Mouse (Mus musculus): ENCODE measurements around the gene Plcd3. TPM values are rescaled to one million over a fixed set of nuclear protein-coding genes. Genes with fewer than 3 reads are reported as not detected.

The Plcd3 gene
- polyA plus RNA-seq, 1 experiment = 25.5 TPM

DNA sequence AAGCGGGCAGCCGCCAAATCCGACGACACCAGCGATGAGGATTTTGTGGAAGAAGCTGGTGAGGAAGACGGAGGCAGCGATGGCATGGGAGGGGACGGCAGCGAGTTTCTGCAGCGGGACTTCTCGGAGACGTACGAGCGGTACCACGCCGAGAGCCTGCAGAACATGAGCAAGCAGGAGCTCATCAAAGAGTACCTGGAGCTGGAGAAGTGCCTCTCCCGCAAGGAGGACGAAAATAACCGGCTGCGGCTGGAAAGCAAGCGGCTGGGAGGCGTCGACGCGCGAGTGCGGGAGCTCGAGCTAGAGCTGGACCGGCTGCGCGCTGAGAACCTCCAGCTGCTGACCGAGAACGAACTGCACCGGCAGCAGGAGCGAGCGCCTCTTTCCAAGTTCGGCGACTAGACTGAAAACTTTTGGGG is 16.1 kb upstream of the Plcd3 start:
- DNase-seq (ENCODE audit: low read depth) = no peak

DNA sequence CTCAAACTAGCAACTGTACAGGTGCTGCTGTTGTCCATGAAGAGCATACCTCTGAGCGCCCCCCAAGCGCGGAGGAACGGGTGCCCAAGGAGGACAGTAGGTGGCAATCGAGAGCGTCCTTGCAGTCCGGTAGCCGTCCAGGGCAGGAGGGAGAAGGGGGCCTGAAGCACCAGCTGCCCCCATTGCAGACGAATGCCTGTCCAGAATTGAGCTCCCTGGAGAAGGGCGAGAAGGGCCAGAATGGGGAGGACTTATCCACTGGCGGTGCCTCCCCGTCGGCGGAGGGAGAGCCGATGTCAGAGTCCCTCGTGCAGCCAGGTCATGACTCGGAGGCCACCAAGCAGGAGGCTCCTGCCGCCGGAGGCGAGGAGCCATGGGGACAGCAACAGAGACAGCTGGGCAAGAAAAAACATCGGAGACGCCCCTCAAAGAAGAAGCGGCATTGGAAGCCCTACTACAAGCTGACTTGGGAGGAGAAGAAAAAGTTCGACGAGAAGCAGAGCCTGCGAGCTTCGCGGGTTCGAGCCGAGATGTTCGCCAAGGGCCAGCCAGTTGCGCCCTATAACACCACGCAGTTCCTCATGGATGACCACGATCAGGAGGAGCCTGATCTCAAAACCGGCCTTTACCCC is 15.6 kb upstream of the Plcd3 start:
- no peak for DNase-seq (ENCODE audit: low read depth)

DNA sequence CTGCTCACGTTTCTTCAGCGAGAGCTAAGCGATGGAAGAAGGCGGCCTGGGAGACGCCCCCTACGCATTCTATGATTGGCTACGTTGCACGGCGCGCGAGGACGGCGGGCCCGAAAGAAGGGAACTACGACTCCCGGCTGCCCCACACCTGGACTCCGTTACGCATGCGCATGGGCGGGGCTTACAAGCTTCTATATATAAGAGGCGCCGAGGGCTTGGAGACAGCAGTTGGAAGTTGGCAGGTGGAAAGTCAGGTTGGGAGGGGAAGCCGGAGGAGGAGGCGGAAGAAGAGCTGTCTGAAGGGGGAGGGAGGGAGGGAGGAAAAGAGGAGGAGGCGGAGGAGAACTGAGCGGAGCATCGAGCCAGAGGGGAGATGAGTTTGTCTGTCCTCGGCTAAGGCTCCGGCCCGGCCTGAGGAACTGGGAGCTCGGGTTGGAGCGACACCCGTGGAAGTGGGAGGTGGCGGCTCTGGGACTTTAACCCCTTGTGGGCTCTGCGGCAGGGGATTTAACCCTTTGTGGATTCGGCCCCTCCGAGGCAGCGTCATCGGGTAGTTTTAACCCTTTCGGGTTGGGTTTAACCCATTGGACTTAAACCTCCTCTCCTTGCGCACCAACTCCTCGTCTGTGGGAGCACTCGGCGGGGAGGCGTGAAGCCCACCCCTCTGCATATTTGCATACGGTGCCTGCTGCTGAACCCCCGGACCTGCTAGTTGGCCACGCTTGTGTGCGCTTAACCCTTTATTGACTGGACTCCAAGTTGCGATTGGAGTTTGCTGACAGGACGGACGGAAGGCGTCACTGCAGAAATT is 14.8 kb upstream of the Plcd3 start, which contains the start of gene Hexim1:
Gene Hexim1 (plus strand): TSS at position 224 of the 811 bp plus-strand sequence.
- DNase-seq (ENCODE audit: low read depth) = peak; percentile 96

DNA sequence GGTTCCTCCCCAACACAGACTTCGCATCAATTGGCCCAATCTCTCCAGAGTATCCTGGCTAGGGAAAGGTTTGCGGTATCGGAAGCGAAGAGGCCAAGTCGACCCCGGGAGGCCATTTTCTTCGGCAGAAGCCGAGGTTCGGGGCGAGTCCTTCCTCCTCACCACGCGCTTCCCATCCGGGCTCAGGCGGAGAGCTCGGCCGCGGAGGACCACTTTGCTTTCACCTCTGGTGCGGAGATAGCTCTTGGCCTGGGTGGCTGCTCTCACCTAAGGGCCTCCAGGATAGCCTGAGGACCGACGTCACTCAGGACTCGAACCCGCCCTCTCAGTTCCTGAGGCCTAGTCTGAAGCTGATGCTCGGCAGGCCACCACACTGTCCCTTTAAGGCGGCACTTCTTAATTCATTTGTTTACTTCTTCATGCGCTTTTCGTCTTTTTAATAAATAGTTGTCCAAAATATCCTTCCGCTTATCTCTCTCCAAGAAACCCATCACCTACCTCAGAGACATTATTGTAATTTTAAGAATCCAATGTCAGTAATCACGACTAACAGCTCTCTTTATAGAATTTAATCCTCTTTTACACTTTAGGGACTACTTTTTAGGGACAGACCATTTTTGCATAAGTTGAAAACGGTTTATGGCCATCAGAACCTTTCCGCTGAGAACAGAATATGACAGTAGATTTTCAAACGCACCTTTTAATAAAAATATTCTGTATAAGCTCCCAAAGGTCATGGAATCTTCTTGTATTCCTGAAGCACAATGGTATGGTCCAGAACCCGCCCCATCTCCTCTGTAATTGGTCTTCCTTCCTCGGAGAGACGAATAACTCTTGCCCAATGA is 13.9 kb upstream of the Plcd3 start:
- no peak for DNase-seq (ENCODE audit: low read depth)

DNA sequence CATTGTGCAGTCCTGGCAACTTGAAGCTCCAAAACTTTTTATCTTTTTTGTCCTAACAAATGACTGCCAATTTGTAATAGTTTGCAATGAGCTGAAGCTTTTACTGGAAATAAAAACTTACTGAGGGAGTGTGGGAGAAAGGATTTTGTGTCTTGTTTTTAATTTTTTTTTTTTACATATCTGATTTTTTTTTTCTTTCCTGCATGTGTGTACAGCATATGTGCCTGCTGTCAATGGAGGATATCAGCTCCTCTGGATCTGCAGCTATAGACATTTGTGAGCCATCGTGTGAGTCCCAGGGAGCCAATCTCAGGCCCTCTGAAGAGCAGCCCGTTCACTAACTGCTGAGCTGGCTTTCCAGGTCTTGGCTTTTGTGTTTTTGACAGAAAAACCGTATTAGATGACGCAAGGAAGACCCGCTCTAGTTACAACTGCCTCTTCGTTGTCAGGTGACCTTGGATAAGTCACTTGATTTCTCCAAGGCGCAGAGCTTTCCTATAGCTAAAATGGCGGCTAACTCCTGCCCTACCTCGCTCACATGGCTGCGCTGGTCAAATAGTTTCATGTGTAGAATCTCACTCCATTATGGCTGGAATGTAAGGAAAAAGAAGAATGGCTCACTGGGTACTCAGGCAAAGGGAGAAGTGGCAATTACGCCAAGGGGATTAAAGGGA is 12.9 kb upstream of the Plcd3 start:
- no peak for DNase-seq (ENCODE audit: low read depth)

DNA sequence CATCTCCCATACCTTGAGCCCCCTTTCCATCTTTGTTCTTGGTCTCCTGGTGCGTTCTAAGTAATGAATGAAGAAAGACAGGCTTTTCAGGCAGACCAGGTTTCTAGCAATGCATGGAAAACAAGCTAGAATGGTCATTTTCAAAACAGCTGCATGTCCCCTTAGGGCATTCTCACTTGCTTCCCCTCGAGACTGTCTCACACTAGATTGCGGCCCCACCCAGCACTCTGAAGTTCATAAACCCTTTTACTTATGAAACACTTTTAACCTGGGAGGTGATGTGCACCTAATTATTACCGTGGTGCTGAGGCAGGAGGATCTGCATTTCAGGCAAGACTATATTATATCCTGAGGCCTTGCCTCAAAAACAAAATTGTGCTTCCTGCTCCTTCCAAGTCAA is 12.3 kb upstream of the Plcd3 start:
- DNase-seq (ENCODE audit: low read depth) = no peak

DNA sequence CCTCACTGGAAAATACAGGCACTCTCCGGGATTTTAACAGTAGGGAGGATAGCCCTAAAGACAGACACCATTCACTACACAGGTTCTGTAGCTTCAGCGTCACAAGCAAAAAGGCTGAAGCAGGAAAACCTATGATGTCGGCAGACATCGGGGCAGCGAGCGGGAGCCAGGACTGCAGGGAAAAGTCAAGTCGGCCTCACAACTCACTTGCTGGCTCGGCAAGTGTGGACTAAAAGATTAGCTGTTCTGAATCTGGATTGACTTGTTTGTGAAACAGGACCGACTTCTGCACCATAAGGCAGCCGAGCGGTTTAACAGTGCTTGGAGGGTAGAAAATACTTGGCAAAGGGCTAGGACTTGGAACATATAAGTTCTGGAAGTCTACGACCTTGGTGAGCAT is 11.5 kb upstream of the Plcd3 start:
- DNase-seq (ENCODE audit: low read depth) = no peak

DNA sequence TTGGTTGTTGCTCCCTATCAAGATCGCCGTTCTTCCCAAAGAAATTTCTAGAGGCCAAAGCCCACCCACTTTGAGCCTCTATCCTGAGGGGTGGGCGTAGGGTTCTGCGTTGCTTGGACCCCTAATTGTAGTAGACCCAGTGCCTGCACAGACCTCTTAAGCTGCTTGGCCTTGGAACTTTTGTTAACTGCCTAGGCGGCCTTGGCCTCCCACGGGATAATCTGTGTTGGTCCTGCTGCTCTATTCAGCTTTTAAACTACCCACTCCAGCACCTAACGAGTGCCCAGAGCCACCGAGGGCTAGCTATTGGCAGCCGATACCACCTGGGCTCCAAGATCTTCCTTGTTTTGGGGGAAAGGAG is 11.1 kb upstream of the Plcd3 start:
- no peak for DNase-seq (ENCODE audit: low read depth)

DNA sequence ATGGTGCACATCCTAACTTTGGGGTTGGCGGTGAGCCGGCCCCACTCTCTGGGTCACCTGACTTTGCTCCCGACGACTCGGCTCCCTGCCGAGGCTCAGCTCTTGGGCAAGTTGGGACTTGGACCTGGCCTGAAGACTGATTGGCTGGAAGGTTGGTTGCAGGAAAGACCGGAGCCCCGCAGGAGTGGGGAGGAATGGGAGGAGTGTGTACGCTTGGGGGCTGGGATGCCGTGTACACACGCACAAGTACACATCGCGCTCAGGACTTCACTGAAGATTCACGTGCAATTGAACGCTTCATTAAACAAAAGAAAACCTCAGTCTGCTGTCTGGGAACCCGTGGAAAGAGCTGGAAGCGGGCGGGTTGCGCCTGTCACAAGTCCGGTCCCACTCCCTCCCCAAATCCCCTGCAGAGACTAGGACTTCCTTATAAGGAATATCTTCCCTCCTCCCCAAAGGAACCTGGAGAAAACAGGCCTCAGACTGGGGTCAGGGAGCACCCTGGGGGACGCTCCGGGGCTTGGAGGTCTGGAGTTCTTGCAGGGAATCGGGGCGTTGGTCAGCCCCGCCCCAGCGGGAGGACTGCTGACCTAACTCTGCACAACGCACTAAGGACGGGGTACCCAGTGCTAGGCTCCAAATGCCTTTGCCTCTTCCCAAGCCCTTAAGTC is 10.6 kb upstream of the Plcd3 start:
- DNase-seq (ENCODE audit: low read depth) = no peak

DNA sequence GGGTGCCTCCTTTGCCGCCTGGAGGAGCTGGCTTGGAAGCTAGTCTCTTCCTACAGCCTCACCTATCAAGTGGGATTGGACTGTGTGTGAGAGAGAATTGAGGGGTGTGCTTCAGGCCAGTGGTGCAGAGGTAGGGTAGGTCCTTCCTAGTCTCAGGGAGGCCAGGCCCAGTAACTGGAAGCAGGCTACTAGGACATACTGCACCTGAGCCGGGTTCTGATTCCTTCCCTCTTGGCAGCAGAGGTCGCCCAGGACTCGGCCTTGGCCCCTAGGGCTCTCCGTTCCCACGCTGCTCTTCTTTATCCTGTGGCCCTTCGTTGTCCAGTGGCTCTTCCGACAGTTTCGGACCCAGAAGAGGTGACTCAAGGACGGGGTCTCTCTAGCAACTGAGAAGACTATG is 9.8 kb upstream of the Plcd3 start:
- DNase-seq (ENCODE audit: low read depth) = no peak

DNA sequence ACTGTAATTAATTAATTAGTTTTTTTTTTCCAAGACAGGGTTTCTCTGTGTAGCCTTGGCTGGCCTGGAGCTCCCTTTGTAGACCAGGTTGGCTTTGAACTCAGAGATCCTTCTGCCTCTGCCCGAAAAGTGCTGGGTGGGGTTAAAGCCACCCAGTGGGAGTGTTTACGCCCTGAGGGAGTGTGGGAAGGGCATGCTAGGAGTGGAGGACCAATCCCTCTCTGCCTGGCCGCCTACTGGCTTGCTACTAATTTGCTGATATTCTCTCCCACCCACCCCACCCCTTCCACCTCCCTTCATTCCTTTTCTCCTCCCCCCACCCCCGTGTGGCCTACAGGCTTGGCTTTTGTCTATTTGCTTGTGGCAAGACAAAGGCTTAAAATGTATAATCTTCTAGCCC is 4.9 kb upstream of the Plcd3 start:
- DNase-seq (ENCODE audit: low read depth) = no peak

DNA sequence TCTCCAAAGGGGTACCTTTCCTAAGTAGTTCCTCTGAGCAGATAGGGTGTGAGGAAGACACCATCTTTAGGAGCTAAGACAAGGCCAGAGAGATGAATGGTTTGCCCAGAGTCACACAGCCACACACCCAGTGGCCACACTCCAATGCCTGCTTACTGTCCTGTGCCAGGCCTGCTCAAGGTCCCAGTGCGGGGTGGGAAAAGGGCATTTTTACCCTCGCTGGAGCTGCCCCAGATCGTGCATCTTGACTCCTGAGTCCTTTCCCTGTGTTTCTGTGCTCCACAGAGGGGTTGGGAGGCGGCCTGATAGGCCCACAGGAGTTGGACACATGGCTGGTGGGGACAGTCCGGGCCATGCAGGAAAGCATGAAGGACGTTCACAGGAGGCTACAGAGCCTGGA is 4.4 kb upstream of the Plcd3 start:
- DNase-seq (ENCODE audit: low read depth) = no peak

DNA sequence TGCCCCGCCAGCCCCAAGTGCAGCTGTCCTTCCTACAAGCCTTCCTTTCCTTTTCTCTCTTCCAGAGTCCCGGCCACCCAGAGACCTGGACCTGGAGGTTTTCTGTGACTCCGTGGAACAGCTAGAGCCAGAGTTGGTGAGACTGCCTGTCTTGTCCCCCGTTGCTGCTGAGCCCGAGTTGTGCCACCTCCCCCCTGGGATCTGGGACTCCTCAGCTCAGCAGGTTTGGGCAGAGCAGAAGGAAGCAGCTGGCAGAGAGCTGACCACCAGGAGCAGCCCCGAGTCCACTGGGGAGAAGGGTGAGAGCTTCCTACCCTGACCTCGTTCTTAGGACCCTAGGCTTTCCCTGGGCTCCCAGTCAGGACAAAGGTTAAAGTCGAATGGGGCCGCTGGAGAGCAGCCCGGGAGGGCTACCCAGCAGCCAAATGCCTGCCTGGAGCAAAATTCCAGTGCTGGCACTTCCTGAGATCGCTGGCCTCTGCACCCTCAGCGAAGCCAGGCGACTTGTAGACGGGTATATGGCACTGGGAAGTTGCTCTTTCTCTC is 3.8 kb upstream of the Plcd3 start:
- DNase-seq (ENCODE audit: low read depth) = no peak

DNA sequence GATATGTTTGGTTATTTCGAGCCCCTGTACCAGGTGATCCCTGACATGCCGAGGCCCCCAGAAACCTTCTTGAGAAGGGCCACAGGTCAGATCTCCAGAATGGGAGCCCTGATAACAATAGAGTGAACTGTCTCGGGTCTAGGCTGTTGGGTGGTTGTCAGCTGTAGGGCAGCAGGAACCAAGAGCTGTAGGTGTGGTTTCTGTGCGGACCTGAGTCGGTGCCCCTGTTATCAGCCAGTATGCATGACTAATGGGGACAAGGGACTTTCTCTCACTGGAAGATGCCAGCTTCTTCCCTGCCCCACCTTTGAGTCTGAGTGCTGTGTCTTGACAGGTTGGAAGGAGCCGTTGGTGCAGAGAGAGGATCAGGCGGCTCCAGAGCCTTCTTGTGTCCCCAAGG is 3.0 kb upstream of the Plcd3 start:
- DNase-seq (ENCODE audit: low read depth) = no peak

DNA sequence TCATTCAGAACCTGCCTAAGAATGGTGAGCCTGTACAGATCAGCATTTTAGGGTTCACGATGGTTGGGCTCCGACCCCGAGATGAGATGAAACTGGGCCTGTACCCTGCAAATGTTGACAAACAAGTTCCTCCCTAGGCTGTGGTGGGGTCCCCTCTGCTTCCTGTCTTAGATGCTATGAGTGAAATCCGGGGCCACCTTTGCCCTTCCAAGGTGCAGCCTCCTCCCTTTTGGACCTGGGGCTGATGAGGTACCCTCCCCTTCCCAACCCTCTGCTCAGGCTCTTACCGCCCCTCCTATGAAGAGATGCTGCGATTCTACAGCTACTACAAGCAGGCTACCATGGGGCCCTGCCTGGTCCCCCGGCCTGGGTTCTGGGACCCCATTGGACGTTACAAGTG is 2.2 kb upstream of the Plcd3 start:
- DNase-seq (ENCODE audit: low read depth) = no peak

DNA sequence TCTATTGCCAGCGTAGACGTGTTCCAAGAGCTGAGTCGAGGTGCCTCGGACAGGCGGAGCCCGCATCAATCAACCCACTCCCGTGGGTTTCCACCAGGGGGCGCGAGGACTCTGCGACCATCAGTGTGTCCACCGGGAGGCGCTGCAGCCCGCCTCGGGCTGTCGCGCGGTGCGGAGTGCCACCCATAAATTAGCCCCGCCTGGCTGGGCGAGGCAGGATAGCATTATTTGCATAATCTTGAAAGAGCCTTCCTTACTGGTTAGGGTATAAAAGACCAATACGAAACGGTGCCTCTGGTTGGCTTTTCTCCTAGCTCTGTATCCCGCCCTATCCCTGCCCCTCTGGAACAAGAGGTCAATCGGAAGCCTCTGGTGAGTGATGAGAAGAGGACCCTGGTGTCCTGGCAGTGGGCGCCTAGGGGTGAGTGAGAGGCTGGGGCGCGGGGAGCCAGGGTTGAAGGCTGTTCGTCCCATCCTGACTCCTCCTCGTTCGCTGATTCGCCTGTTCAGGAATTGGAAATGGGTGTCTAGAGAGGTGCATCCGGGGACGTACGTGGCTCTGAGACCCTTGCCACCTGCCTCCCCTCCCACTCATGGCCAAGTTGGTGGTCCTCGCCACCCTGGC is 1.4 kb upstream of the Plcd3 start:
- DNase-seq (ENCODE audit: low read depth) = no peak

DNA sequence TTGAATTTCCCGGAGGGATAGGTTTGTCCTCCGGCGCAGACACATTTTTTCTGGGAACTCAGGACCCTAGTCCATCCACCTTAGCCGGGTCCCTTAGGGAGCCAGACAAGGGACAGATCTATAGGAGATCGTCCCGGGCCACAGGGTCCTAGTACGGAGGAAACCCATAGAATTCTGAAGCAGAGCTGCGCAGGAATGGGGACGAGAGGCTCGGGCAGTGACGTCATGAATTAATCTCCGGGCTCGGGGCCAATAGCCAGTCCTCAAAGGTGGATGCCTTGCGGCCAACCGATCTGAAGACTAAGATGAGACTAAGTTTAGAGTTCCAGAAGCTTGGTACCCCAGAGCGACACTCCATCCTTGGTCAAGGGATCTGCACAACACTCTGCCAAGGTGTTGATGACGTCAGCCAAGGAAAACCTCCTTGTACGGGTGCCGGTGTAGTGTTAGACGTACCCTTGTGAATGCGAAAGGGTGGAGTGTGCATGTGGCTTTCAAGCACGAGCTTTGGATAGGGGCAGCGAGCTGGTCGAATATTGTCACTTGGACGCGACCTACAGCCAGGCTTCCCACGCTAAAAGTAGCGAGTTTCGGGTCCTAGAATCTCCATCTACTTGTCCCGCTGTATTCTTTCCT is 526 bp upstream of the Plcd3 start:
- DNase-seq (ENCODE audit: low read depth) = no peak

DNA sequence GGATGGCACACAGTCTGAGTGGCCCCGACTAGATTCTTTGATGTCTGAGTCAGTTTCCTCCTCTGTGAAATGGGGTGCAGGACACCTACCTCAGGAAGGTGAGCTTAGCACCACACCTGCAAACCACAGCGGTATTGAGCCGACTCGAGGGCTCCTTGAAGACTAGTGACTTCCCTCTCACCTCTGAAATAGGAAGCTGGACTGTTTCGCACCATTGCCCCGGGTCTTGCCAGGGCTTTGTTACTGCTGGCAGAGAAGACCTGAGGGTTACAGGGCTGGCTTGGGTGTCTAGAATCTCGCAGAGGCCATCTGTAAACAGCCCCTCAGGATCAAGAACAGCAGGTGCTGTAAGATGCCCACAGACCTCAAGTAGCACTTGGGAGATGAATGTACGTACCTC is 1.1 kb downstream of the Plcd3 start:
- no peak for DNase-seq (ENCODE audit: low read depth)

DNA sequence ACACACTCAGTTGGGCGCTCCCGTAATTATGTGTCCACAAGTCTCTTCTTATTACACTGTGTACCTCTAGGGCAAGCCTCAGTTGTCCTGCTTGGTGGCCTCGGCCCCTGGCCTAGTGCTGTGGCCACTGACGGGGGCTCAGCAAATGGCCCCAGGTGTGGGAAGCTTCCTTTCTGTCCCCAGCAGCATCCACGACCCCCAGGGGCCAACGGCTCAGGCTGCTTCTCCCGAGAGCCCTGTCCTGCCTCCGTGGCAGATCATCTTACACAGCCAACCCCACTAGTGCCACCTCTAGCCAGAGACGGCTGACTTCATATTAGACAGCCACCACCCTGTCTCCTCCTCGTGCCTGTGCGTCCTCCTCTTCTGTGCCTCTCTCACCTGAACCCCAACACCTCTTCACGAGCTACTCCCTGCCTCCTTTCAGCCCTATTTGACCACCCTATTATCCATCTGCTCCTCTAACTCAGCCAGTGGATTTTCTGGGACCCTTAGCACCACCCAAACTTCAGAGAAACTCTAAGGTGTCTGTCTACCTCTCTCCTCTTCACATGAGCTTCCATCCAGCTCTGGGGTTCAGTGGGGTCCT is 2.0 kb downstream of the Plcd3 start:
- DNase-seq (ENCODE audit: low read depth) = no peak

Measured in gonadal fat pad, adult 2 months (tissue).